Mouse (Mus musculus) kidney, embryonic 16.5 days (tissue): ENCODE measurements around the gene Mdk. TPM values are rescaled to one million over a fixed set of nuclear protein-coding genes. Genes with fewer than 3 reads are reported as not detected.

Source experiments
- ATAC-seq: fragments of 200-750 bp; cut with Nextera tagmentation; 2 replicates; pipeline ENCODE4 v1.8.0; 2017; ENCODE audit warnings: moderate TSS enrichment; ENCODE audit not compliant: low FRiP score, low TSS enrichment
- H3K27ac ChIP-seq: fragments of 300-500 bp; sonication (generic); 2 replicates; pipeline ENCODE4 v1.5.1; 2014; ENCODE audit warnings: low read length
- H3K27me3 ChIP-seq: fragments of 300-500 bp; sonication (generic); 2 replicates; pipeline ENCODE4 v1.6.1; 2014; ENCODE audit warnings: low read length, control low read depth, mixed read lengths; ENCODE audit not compliant: insufficient read depth
- H3K36me3 ChIP-seq: fragments of 300-500 bp; sonication (generic); 2 replicates; pipeline ENCODE4 v1.6.1; 2014; ENCODE audit warnings: low read length, control low read depth, mixed read lengths; ENCODE audit not compliant: insufficient read depth
- H3K4me1 ChIP-seq: fragments of 300-500 bp; sonication (generic); 2 replicates; pipeline ENCODE4 v1.6.1; 2014; ENCODE audit warnings: low read length, control low read depth, mixed read lengths; ENCODE audit not compliant: insufficient read depth
- H3K4me2 ChIP-seq: fragments of 300-500 bp; sonication (generic); replicated peaks from 2 replicates; pipeline ENCODE4 v1.6.1; 2014; ENCODE audit warnings: low read depth, low read length
- H3K4me3 ChIP-seq: fragments of 300-500 bp; sonication (generic); 2 replicates; pipeline ENCODE4 v1.5.1; 2014; ENCODE audit warnings: mild to moderate bottlenecking, low read length
- H3K9ac ChIP-seq: fragments of 300-500 bp; sonication (generic); replicated peaks from 2 replicates; pipeline ENCODE4 v1.6.1; 2014; ENCODE audit warnings: low read length
- H3K9me3 ChIP-seq: fragments of 300-500 bp; sonication (generic); 2 replicates; pipeline ENCODE4 v1.6.1; 2016; ENCODE audit warnings: low read length, control low read depth
- WGBS: fragments of 180-500 bp; shearing (Covaris S2); extraction: QIAGEN DNeasy Blood & Tissue Kit; methylation state at CpG from one replicate; pipeline ENCODE4 v1.1.7; 2014; 5-methylcytosine and 5-hydroxymethylcytosine counted together
- polyA plus RNA-seq: library from polyadenylated mRNA; unstranded; fragments of >200 nt; fragmentation: Nextera tagmentation; extraction: Ambion mirVana; gene quantifications from 2 replicates; pipeline ENCODE4 v1.2.1, GENCODE M21; 2015

Mdk gene
- polyA plus RNA-seq, 1 experiment from 2014 or later, result 1,159 TPM

- Histone ChIP-seq H3K9me3 (no peaks in the 10 kb centered on the region), H3K4me2 (peak overlapping the region; percentile 39), H3K27me3 (no peaks in the 10 kb centered on the region), H3K9ac (peak overlapping the region; percentile 48), H3K27ac (peak overlapping the region; percentile 70), H3K4me1 (peaks cover 68% of the 10 kb centered on the region), H3K36me3 (no peaks in the 10 kb centered on the region), H3K4me3 (peak overlapping the region; percentile 5; the same call in 1 of the 2 replicates)
- ATAC-seq, result peak; percentile 25; the same call in 1 of the 2 replicates
- WGBS, result 58% methylated on average over 17 of the region's 17 CpGs
Measured at GRCm38 (mm10) chr2:91949411-91950274, 17.5 kb upstream of the Mdk start.

GRCm38 (mm10) chr2:91948792-91949241 lies 16.7 kb upstream of the Mdk start:
- H3K4me2 ChIP-seq, result no peak overlapping the region
- no peaks in the 10 kb centered on the region for H3K36me3 ChIP-seq
- no peaks in the 10 kb centered on the region for H3K27me3 ChIP-seq
- H3K4me3 ChIP-seq, result no peak overlapping the region
- peaks cover 67% of the 10 kb centered on the region for H3K4me1 ChIP-seq
- no peak for ATAC-seq
- H3K9ac ChIP-seq, result no peak overlapping the region; the same call in 1 of the 2 replicates
- no peaks in the 10 kb centered on the region for H3K9me3 ChIP-seq
- H3K27ac ChIP-seq, result peak overlapping the region; percentile 70; the same call in 1 of the 2 replicates
- WGBS, result 74% methylated on average over 3 of the region's 3 CpGs

- Histone ChIP-seq H3K4me3 (no peak overlapping the region), H3K27ac (peak overlapping the region; percentile 47; the same call in 1 of the 2 replicates), H3K9me3 (no peaks in the 10 kb centered on the region), H3K4me2 (no peak overlapping the region), H3K9ac (no peak overlapping the region; the same call in 1 of the 2 replicates), H3K4me1 (peaks cover 61% of the 10 kb centered on the region), H3K36me3 (no peaks in the 10 kb centered on the region), H3K27me3 (no peaks in the 10 kb centered on the region)
- no peak for ATAC-seq
- 66% methylated on average over 6 of the region's 6 CpGs for WGBS
Measured at GRCm38 (mm10) chr2:91948151-91948509, 16.0 kb upstream of the Mdk start.

- Histone ChIP-seq H3K36me3 (no peaks in the 10 kb centered on the region), H3K4me3 (no peak overlapping the region), H3K9me3 (no peaks in the 10 kb centered on the region), H3K9ac (peak overlapping the region; percentile 36), H3K4me2 (no peak overlapping the region), H3K27ac (peak overlapping the region; percentile 47; the same call in 1 of the 2 replicates), H3K27me3 (no peaks in the 10 kb centered on the region), H3K4me1 (peaks cover 60% of the 10 kb centered on the region)
- WGBS, result 52% methylated on average over 11 of the region's 11 CpGs
- 0 out of 2 replicates have a peak, but pooled peaks have one; percentile 10 for ATAC-seq
Measured at GRCm38 (mm10) chr2:91947397-91948150, 15.5 kb upstream of the Mdk start.

- no peak overlapping the region for H3K4me3 ChIP-seq
- 68% methylated on average over 6 of the region's 6 CpGs for WGBS
- H3K9ac ChIP-seq, result 0 out of 2 replicates have a peak overlapping the region, but pooled peaks have one; percentile 13
- no peak overlapping the region for H3K27ac ChIP-seq
- no peak for ATAC-seq
- peaks cover 60% of the 10 kb centered on the region for H3K4me1 ChIP-seq
- H3K27me3 ChIP-seq, result no peaks in the 10 kb centered on the region
- H3K4me2 ChIP-seq, result no peak overlapping the region
- no peaks in the 10 kb centered on the region for H3K9me3 ChIP-seq
- peaks cover 3% of the 10 kb centered on the region; the same call in 1 of the 2 replicates for H3K36me3 ChIP-seq
Measured at GRCm38 (mm10) chr2:91946836-91947235, 14.7 kb upstream of the Mdk start.

- no peak for ATAC-seq
- WGBS, result 79% methylated on average over 18 of the region's 18 CpGs
- Histone ChIP-seq H3K9ac (no peak within 1 kb of the TSS), H3K27me3 (no peaks in the 10 kb centered on the region), H3K4me3 (no peak within 1 kb of the TSS), H3K27ac (no peak within 1 kb of the TSS), H3K9me3 (no peaks in the 10 kb centered on the region), H3K36me3 (peaks cover 7% of the 10 kb centered on the region; the same call in 1 of the 2 replicates), H3K4me1 (peaks cover 55% of the 10 kb centered on the region), H3K4me2 (no peak within 1 kb of the TSS)
Measured at GRCm38 (mm10) chr2:91945483-91945882, 13.4 kb upstream of the Mdk start, which contains the start of gene Gm9821. TSS of gene Gm9821 (plus strand) at chr2:91945703.

GRCm38 (mm10) chr2:91944170-91944950 lies 12.3 kb upstream of the Mdk start:
- H3K9ac ChIP-seq, result no peak overlapping the region
- H3K4me2 ChIP-seq, result no peak overlapping the region
- peaks cover 44% of the 10 kb centered on the region for H3K4me1 ChIP-seq
- no peak overlapping the region for H3K27ac ChIP-seq
- ATAC-seq, result peak; percentile 62
- no peaks in the 10 kb centered on the region for H3K9me3 ChIP-seq
- peaks cover 15% of the 10 kb centered on the region for H3K36me3 ChIP-seq
- WGBS, result 42% methylated on average over 13 of the region's 13 CpGs
- H3K27me3 ChIP-seq, result no peaks in the 10 kb centered on the region
- no peak overlapping the region for H3K4me3 ChIP-seq

GRCm38 (mm10) chr2:91942356-91942755 lies 10.3 kb upstream of the Mdk start:
- ATAC-seq, result no peak
- no peak overlapping the region for H3K9ac ChIP-seq

GRCm38 (mm10) chr2:91939303-91939935 lies 7.3 kb upstream of the Mdk start:
- H3K27me3 ChIP-seq, result no peaks in the 10 kb centered on the region
- H3K9me3 ChIP-seq, result no peaks in the 10 kb centered on the region
- 80% methylated on average over 15 of the region's 15 CpGs for WGBS
- H3K4me3 ChIP-seq, result no peak overlapping the region
- peaks cover 53% of the 10 kb centered on the region for H3K36me3 ChIP-seq
- 0 out of 2 replicates have a peak, but pooled peaks cover 8% of the 10 kb centered on the region for H3K4me1 ChIP-seq
- no peak for ATAC-seq
- H3K9ac ChIP-seq, result no peak overlapping the region
- H3K27ac ChIP-seq, result no peak overlapping the region
- H3K4me2 ChIP-seq, result no peak overlapping the region

More at GRCm38 (mm10) chr2:91942356-91942755, 10.3 kb upstream of the Mdk start:
- no peak overlapping the region for H3K4me3 ChIP-seq
- 64% methylated on average over 6 of the region's 6 CpGs for WGBS
- H3K4me2 ChIP-seq, result no peak overlapping the region
- no peaks in the 10 kb centered on the region for H3K9me3 ChIP-seq
- peaks cover 24% of the 10 kb centered on the region for H3K4me1 ChIP-seq
- no peaks in the 10 kb centered on the region for H3K27me3 ChIP-seq
- H3K36me3 ChIP-seq, result peaks cover 35% of the 10 kb centered on the region
- no peak overlapping the region for H3K27ac ChIP-seq
